Mouse (Mus musculus): ENCODE data around the gene Gabrb1. TPM values are rescaled to one million over a fixed set of nuclear protein-coding genes. Genes with fewer than 3 reads are reported as not detected.

The Gabrb1 gene
- polyA plus RNA-seq, 1 experiment from 2014 or later = 2.1 TPM

Other genes with a start within 250 kb of the Gabrb1 start
- not detected in 2 replicates for gene Cox7b2, start 109.9 kb upstream of the Gabrb1 start, polyA plus RNA-seq (2016; fragmentation: Nextera tagmentation; extraction: Ambion mirVana)
- gene Gabra4, start 195 bp downstream of the Gabrb1 start, polyA plus RNA-seq (2016; fragmentation: Nextera tagmentation; extraction: Ambion mirVana) = 2.2 and 2.9 TPM in 2 replicates